Mouse (Mus musculus): ENCODE results near the gene Tas2r135. TPM values are rescaled to one million over a fixed set of nuclear protein-coding genes. Genes with fewer than 3 reads are reported as not detected.

Tas2r135 gene
- polyA plus RNA-seq, 1 experiment from 2014 or later: not detected

Other genes starting within 250 kb of the Tas2r135 start
- gene Tas2r144, start 190.1 kb upstream of the Tas2r135 start, polyA plus RNA-seq (2015; fragmentation: Nextera tagmentation; extraction: Ambion mirVana): not detected in 2 replicates
- 11.0 and 12.0 TPM in 2 replicates for gene Gstk1, start 159.5 kb upstream of the Tas2r135 start, polyA plus RNA-seq (2015; fragmentation: Nextera tagmentation; extraction: Ambion mirVana)
- 0.18 and 0.26 TPM in 2 replicates for gene Tmem139, start 143.5 kb upstream of the Tas2r135 start, polyA plus RNA-seq (2015; fragmentation: Nextera tagmentation; extraction: Ambion mirVana)
- 32.0 and 35.9 TPM in 2 replicates for gene Casp2, start 140.4 kb upstream of the Tas2r135 start, polyA plus RNA-seq (2015; fragmentation: Nextera tagmentation; extraction: Ambion mirVana)
- gene Clcn1, start 118.7 kb upstream of the Tas2r135 start, polyA plus RNA-seq (2015; fragmentation: Nextera tagmentation; extraction: Ambion mirVana): 0.94 and 1.5 TPM in 2 replicates
- 6.5 and 7.5 TPM in 2 replicates for gene Fam131b, start 80.8 kb upstream of the Tas2r135 start, polyA plus RNA-seq (2015; fragmentation: Nextera tagmentation; extraction: Ambion mirVana)
- 50.2 and 63.0 TPM in 2 replicates for gene Zyx, start 55.8 kb upstream of the Tas2r135 start, polyA plus RNA-seq (2015; fragmentation: Nextera tagmentation; extraction: Ambion mirVana)
- 0.29 and 0.56 TPM in 2 replicates for gene Epha1, start 32.2 kb upstream of the Tas2r135 start, polyA plus RNA-seq (2015; fragmentation: Nextera tagmentation; extraction: Ambion mirVana)
- not detected in 2 replicates for gene Tas2r143, start 5.2 kb upstream of the Tas2r135 start, polyA plus RNA-seq (2015; fragmentation: Nextera tagmentation; extraction: Ambion mirVana)
- not detected in 2 replicates for gene Tas2r126, start 29.1 kb downstream of the Tas2r135 start, polyA plus RNA-seq (2015; fragmentation: Nextera tagmentation; extraction: Ambion mirVana)
- 0.12 TPM in 1 of 2 replicates, not detected in the other for gene Olfr458, start 59.8 kb downstream of the Tas2r135 start, polyA plus RNA-seq (2015; fragmentation: Nextera tagmentation; extraction: Ambion mirVana)
- gene Olfr457, start 70.9 kb downstream of the Tas2r135 start, polyA plus RNA-seq (2015; fragmentation: Nextera tagmentation; extraction: Ambion mirVana): not detected in 2 replicates
- gene Olfr456, start 81.8 kb downstream of the Tas2r135 start, polyA plus RNA-seq (2015; fragmentation: Nextera tagmentation; extraction: Ambion mirVana): not detected in 2 replicates
- gene Olfr455, start 142.2 kb downstream of the Tas2r135 start, polyA plus RNA-seq (2015; fragmentation: Nextera tagmentation; extraction: Ambion mirVana): not detected in 2 replicates
- gene Tcaf3, start 192.3 kb downstream of the Tas2r135 start, polyA plus RNA-seq (2015; fragmentation: Nextera tagmentation; extraction: Ambion mirVana): not detected in 2 replicates
- 2.4 and 3.1 TPM in 2 replicates for gene Tcaf2, start 239.8 kb downstream of the Tas2r135 start, polyA plus RNA-seq (2015; fragmentation: Nextera tagmentation; extraction: Ambion mirVana)

Measured in hindbrain, embryonic 15.5 days (tissue).